Mouse (Mus musculus) gastrocnemius, postnatal 10 days (tissue): ENCODE measurements around the gene Cd38. TPM values are rescaled to one million over a fixed set of nuclear protein-coding genes. Genes with fewer than 3 reads are reported as not detected.
A peak's percentile ranks its signal among the peaks of the same experiment; 100 is the strongest.

Experiments used
- DNase-seq: peaks from one replicate; pipeline ENCODE4 v3.0.0; 2021; ENCODE audit warnings: mixed read lengths
- total RNA-seq, 2 experiments: library from RNA; stranded (reverse); gene quantifications; 2 replicates each; pipeline ENCODE4 v1.2.3; 2021

Gene Cd38
- total RNA-seq, 2 experiments from 2014 or later = 5.6 to 7.6 TPM

DNA sequence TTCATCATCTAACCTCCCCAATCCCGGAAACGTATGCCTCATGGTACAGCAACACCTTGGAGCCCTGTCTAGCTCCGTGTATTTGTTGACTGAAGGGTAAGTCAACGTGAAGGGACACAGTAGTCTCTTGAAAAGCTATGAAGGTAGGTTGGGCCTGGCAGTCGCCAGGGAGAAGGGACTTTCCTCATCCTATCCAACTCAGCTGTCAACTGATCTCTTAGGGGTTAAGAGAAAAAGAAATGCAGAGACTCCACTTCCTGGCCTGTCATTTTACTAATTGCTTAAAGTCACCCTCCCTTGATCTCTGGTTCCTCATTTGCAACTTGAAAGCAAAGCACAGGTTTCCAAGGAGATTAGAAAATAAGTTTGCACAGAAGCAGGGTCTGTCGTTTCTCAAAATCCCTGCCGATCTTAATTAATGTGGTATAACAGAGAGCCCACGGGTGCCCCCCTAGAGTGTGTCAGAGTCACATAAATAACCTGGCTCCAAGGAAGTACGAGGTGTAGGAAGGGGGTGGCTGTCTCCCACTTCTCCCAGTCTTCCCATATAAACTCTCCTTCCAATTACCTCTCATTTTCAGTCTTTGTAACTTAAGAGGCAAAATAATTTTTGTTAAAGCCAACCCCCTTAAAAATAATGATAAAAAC is 79.1 kb downstream of the Cd38 start:
- no peak for DNase-seq

- DNase-seq = peak; percentile 17
Observed at GRCm38 (mm10) chr5:43948111-43948743, 79.9 kb downstream of the Cd38 start.

DNA sequence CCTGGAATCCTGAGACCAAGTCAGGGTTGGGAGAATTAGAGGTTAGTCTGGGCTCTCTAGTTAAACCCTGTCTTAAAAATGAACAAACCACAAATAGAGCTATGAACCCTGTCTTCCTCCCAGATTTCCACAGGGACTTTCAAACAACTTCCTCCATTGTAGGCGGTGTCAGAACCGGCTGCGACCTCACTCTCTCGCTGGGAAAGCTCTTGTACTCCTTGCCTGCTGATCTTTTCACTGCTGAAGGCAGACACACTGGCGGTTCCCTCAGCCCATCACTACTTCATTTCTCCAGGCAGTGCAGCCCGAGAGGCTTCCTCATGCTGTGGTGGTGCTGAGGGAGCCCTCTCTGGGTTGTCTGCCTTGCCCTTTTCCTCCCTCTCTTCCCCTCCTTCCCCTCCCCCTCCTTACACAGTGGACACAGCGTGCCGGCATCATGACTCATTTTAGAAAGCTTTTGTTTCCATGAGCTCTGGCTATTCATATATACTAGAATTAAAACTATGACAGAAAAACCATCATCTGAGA is 80.5 kb downstream of the Cd38 start:
- DNase-seq = peak; percentile 11

- no peak for DNase-seq
Observed at GRCm38 (mm10) chr5:43953241-43953640, 84.9 kb downstream of the Cd38 start.

DNA sequence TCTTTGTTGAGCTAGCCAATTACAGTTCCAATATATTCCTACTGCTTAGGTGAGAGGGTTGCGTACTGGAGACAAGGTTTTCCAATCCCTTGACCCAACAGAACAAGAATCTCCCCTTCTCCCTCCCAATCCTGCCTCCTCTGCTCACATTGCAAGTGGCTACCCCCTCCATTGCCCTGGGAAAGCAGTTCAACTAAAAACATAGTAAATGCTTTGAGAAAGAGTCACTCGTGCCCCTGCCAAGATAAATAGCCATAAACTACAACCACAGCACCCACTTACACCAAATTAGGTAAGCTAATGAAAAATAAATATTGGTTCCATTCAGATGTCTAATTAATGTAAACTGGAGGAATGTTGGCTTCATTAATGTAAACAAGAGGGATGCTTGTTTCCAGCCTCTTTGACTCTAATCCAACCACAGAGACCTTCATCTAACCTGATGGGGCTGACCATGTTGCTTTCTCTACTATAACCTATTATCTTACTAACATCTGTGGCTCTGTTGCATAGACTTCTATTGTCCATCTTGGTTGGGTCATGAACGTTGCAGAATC is 91.6 kb downstream of the Cd38 start:
- DNase-seq = no peak

DNA sequence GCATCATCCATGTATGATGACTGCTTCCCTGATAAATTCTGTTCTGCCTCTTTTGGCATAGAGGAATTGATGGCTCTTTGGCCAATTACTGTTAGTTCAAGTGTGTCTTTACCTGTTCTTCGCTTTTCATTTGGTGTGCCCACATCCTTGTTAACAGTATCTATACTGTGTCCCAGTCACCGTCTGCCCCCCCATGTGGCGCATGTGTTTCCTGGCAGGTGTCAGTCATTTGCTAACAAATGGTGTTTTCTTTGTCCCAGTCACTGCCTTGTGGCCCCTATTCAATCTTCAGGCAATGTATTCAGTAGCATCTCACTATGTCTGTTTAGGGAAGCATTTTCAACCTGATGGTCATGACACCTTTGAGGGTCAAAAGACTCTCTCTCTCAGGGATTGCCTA is 92.7 kb downstream of the Cd38 start:
- DNase-seq = no peak

Other genes starting within 250 kb of the Cd38 start
- gene Cc2d2a, start 206.2 kb upstream of the Cd38 start, total RNA-seq = 10 to 100 TPM; 10.8 to 13.8 TPM
- gene Bst1, start 49.7 kb upstream of the Cd38 start, total RNA-seq = under 1 TPM; 0.26 to 0.47 TPM
- 10 to 100 TPM; 27.7 to 32.5 TPM for gene Fbxl5, start 46.9 kb upstream of the Cd38 start, total RNA-seq
- gene Gm7879, start 44.6 kb downstream of the Cd38 start, total RNA-seq = 10 to 100 TPM in 1 of 2 experiments, 1 to 10 TPM in 1; 8.6 to 11.1 TPM
- gene Fgfbp1, start 113.2 kb downstream of the Cd38 start, total RNA-seq = not detected
- gene Prom1, start 233.5 kb downstream of the Cd38 start, total RNA-seq = 10 to 100 TPM; 12.7 to 16.0 TPM